Mouse (Mus musculus) liver, embryonic 14.5 days (tissue): Measurements from ENCODE around the gene Rmdn2.

Experiments used
- CTCF ChIP-seq: IDR thresholded peaks from 2 replicates; pipeline ENCODE4 v1.5.1; 2016; ENCODE audit warnings: antibody characterized with exemption, low read depth, control low read depth
- EP300 ChIP-seq: IDR thresholded peaks from 2 replicates; pipeline ENCODE4 v1.6.1; 2016; ENCODE audit warnings: antibody characterized with exemption, low read depth

- TF ChIP-seq CTCF = peak; percentile 31
- no peak for TF ChIP-seq EP300
These were observed 87.5 kb downstream of the Rmdn2 start for GRCm38 (mm10) chr17:79699197-79699596.
